Mouse (Mus musculus) leukemia stem cell, adult 10-12 weeks (primary cell): ENCODE results near the gene Hist1h2bq. TPM values are rescaled to one million over a fixed set of nuclear protein-coding genes. Genes with fewer than 3 reads are reported as not detected.

Experiments used
- polyA plus RNA-seq: library from polyadenylated mRNA; stranded (reverse); fragments of >175 nt; gene quantifications from 2 replicates; pipeline ENCODE4 v1.2.3, GENCODE M21; 2012; ENCODE audit warnings: low replicate concordance

Hist1h2bq gene
- polyA plus RNA-seq = 6.5 and 15.6 TPM in 2 replicates

GRCm38 (mm10) chr13:21810073-21810472 is at the start of gene Hist1h2bq, which contains the start of gene Hist1h2ao:
Gene Hist1h2bq, minus strand, starts transcription at chr13:21810197.
Gene Hist1h2ao, plus strand, starts transcription at chr13:21810465.

GRCm38 (mm10) chr13:21833461-21833860 is 23.5 kb upstream of the Hist1h2bq start, which contains the start of the genes Hist1h2ap and Hist1h2br:
Gene Hist1h2ap, minus strand, starts transcription at chr13:21833507.
Gene Hist1h2br, plus strand, starts transcription at chr13:21833743.

GRCm38 (mm10) chr13:21831418-21832394 is 21.7 kb upstream of the Hist1h2bq start, which contains the start of gene Hist1h4n:
Gene Hist1h4n, minus strand, starts transcription at chr13:21832196.

DNA sequence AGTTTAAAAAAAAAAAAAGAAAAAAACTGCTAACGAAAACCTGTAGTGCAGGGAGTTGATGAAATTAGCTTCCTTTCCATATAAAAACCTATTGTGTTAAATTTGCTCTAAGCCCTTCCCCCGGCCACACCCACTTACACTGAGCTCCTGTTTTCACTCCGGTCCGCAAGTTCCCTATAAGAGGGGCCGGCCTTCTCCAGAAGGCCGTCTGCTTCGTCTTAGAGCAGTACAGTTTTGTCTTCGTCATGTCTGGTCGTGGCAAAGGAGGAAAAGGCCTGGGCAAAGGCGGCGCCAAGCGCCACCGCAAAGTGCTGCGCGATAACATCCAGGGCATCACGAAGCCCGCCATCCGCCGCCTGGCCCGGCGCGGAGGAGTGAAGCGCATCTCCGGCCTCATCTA is 1.5 kb upstream of the Hist1h2bq start, which contains the start of gene Hist1h4m:
Hist1h4m (plus strand) TSS at position 208 of the 400 bp plus-strand sequence.

GRCm38 (mm10) chr13:21786899-21787629 is 22.9 kb downstream of the Hist1h2bq start, which contains the start of the genes Hist1h2an and Hist1h2bp:
Gene Hist1h2an, minus strand, starts transcription at chr13:21787218.
Gene Hist1h2bp, plus strand, starts transcription at chr13:21787461.

GRCm38 (mm10) chr13:21783255-21783617 is 26.8 kb downstream of the Hist1h2bq start, which contains the start of gene Hist1h3i:
Gene Hist1h3i, minus strand, starts transcription at chr13:21783370.

GRCm38 (mm10) chr13:21779767-21780731 is 29.9 kb downstream of the Hist1h2bq start, which contains the start of gene Hist1h1b:
Gene Hist1h1b, minus strand, starts transcription at chr13:21780625.

Other genes with a start within 250 kb of the Hist1h2bq start
- gene Olfr1364, start 228.4 kb downstream of the Hist1h2bq start, polyA plus RNA-seq = not detected in 2 replicates
- gene Olfr1362, start 196.2 kb downstream of the Hist1h2bq start, polyA plus RNA-seq = not detected in 2 replicates
- gene Olfr11, start 167.7 kb downstream of the Hist1h2bq start, polyA plus RNA-seq = not detected in 2 replicates
- gene Olfr1361, start 146.8 kb downstream of the Hist1h2bq start, polyA plus RNA-seq = not detected in 2 replicates
- not detected in 2 replicates for gene Olfr1360, start 132.8 kb downstream of the Hist1h2bq start, polyA plus RNA-seq
- gene Olfr1359, start 112.1 kb downstream of the Hist1h2bq start, polyA plus RNA-seq = not detected in 2 replicates
- 5.9 and 13.2 TPM in 2 replicates for gene Hist1h2bl, start 94.1 kb downstream of the Hist1h2bq start, polyA plus RNA-seq
- gene Hist1h2ai, start 93.8 kb downstream of the Hist1h2bq start, polyA plus RNA-seq = 24.1 and 37.8 TPM in 2 replicates
- 93.1 and 144 TPM in 2 replicates for gene Hist1h3h, start 92.5 kb downstream of the Hist1h2bq start, polyA plus RNA-seq
- 3.5 and 3.9 TPM in 2 replicates for gene Hist1h2bm, start 88.2 kb downstream of the Hist1h2bq start, polyA plus RNA-seq
- gene Hist1h4j, start 75.1 kb downstream of the Hist1h2bq start, polyA plus RNA-seq = 6.0 and 8.5 TPM in 2 replicates
- gene Hist1h4k, start 59.7 kb downstream of the Hist1h2bq start, polyA plus RNA-seq = 44.9 and 90.4 TPM in 2 replicates
- gene Hist1h2ak, start 56.4 kb downstream of the Hist1h2bq start, polyA plus RNA-seq = 161 and 169 TPM in 2 replicates
- 5.3 and 11.0 TPM in 2 replicates for gene Hist1h2bn, start 56.1 kb downstream of the Hist1h2bq start, polyA plus RNA-seq
- 3.5 and 3.7 TPM in 2 replicates for gene Hist1h1b, start 29.6 kb downstream of the Hist1h2bq start, polyA plus RNA-seq
- 8.4 and 51.9 TPM in 2 replicates for gene Hist1h3i, start 26.8 kb downstream of the Hist1h2bq start, polyA plus RNA-seq
- gene Hist1h2an, start 23.0 kb downstream of the Hist1h2bq start, polyA plus RNA-seq = 52.7 and 74.5 TPM in 2 replicates
- gene Hist1h2bp, start 22.7 kb downstream of the Hist1h2bq start, polyA plus RNA-seq = 3.2 and 6.2 TPM in 2 replicates
- 23,509 and 33,455 TPM in 2 replicates for gene Hist1h2ao, start 268 bp upstream of the Hist1h2bq start, polyA plus RNA-seq
- 65.5 and 70.3 TPM in 2 replicates for gene Hist1h4m, start 1.5 kb upstream of the Hist1h2bq start, polyA plus RNA-seq
- gene Hist1h4n, start 22.0 kb upstream of the Hist1h2bq start, polyA plus RNA-seq = 2.9 and 3.1 TPM in 2 replicates
- gene Hist1h2ap, start 23.3 kb upstream of the Hist1h2bq start, polyA plus RNA-seq = 6,280 and 19,065 TPM in 2 replicates
- 6.3 and 15.4 TPM in 2 replicates for gene Hist1h2br, start 23.5 kb upstream of the Hist1h2bq start, polyA plus RNA-seq
- gene Zfp184, start 134.9 kb upstream of the Hist1h2bq start, polyA plus RNA-seq = not detected in 2 replicates
- not detected in 2 replicates for gene Pom121l2, start 171.0 kb upstream of the Hist1h2bq start, polyA plus RNA-seq
- 0.07 TPM in 1 of 2 replicates, not detected in the other for gene Prss16, start 199.5 kb upstream of the Hist1h2bq start, polyA plus RNA-seq
- 5.0 and 29.7 TPM in 2 replicates for gene Hist1h2ah, start 225.4 kb upstream of the Hist1h2bq start, polyA plus RNA-seq
- gene Hist1h2bk, start 225.7 kb upstream of the Hist1h2bq start, polyA plus RNA-seq = 7.6 and 12.2 TPM in 2 replicates
- 26.0 and 32.7 TPM in 2 replicates for gene Hist1h4i, start 231.2 kb upstream of the Hist1h2bq start, polyA plus RNA-seq
- gene Hist1h2ag, start 232.7 kb upstream of the Hist1h2bq start, polyA plus RNA-seq = 21.1 and 21.8 TPM in 2 replicates
- gene Hist1h2bj, start 233.0 kb upstream of the Hist1h2bq start, polyA plus RNA-seq = 10.3 and 18.2 TPM in 2 replicates